Mouse (Mus musculus) kidney, postnatal 0 days (tissue): Measurements from ENCODE around the gene Mrps35. TPM values are rescaled to one million over a fixed set of nuclear protein-coding genes. Genes with fewer than 3 reads are reported as not detected.

ENCODE experiments used
- ATAC-seq: fragments of 200-750 bp; cut with Nextera tagmentation; replicated peaks from 2 replicates; pipeline ENCODE4 v1.8.0; 2017; ENCODE audit warnings: low read depth, moderate number of reproducible peaks, moderate TSS enrichment, moderate library complexity; ENCODE audit not compliant: low FRiP score
- DNase-seq: peaks from one replicate; pipeline ENCODE4 v3.0.0-alpha.2; 2016; ENCODE audit warnings: low spot score
- H3K27ac ChIP-seq: fragments of 300-500 bp; sonication (generic); 2 replicates; pipeline ENCODE4 v1.5.1; 2014; ENCODE audit warnings: mild to moderate bottlenecking
- H3K27me3 ChIP-seq: fragments of 300-500 bp; sonication (generic); 2 replicates; pipeline ENCODE4 v1.6.1; 2014; ENCODE audit warnings: low read length, mixed read lengths; ENCODE audit not compliant: insufficient read depth
- H3K36me3 ChIP-seq: fragments of 300-500 bp; sonication (generic); 2 replicates; pipeline ENCODE4 v1.6.1; 2014; ENCODE audit warnings: low read length, mixed read lengths; ENCODE audit not compliant: insufficient read depth
- H3K4me1 ChIP-seq: fragments of 300-500 bp; sonication (generic); replicated peaks from 2 replicates; pipeline ENCODE4 v1.6.1; 2014; ENCODE audit warnings: antibody characterized with exemption, low read length, mixed read lengths; ENCODE audit not compliant: insufficient read depth
- H3K4me2 ChIP-seq: fragments of 300-500 bp; sonication (generic); 2 replicates; pipeline ENCODE4 v1.6.1; 2014; ENCODE audit warnings: mild to moderate bottlenecking, low read length, moderate library complexity, mixed read lengths
- H3K4me3 ChIP-seq: fragments of 300-500 bp; sonication (generic); replicated peaks from 2 replicates; pipeline ENCODE4 v1.5.1; 2014; ENCODE audit warnings: low read depth, low read length
- H3K9ac ChIP-seq: fragments of 300-500 bp; sonication (generic); 2 replicates; pipeline ENCODE4 v1.6.1; 2014; ENCODE audit warnings: low read depth, low read length
- H3K9me3 ChIP-seq: fragments of 300-500 bp; sonication (generic); replicated peaks from 2 replicates; pipeline ENCODE4 v1.6.1; 2016; ENCODE audit warnings: low read length, inconsistent platforms, mixed read lengths
- CTCF ChIP-seq: IDR thresholded peaks from 2 replicates; pipeline ENCODE4 v1.5.1; 2016; ENCODE audit warnings: antibody characterized with exemption, low read depth, mild to moderate bottlenecking, moderate library complexity
- WGBS: fragments of 180-500 bp; shearing (Covaris S2); extraction: QIAGEN DNeasy Blood & Tissue Kit; methylation state at CpG from one replicate; pipeline ENCODE4 v1.1.7; 2014; 5-methylcytosine and 5-hydroxymethylcytosine counted together
- polyA plus RNA-seq: library from polyadenylated mRNA; unstranded; fragments of >200 nt; fragmentation: Nextera tagmentation; extraction: Ambion mirVana; gene quantifications from 2 replicates; pipeline ENCODE4 v1.2.1, GENCODE M21; 2015

Mrps35 gene
- polyA plus RNA-seq, 1 experiment from 2014 or later, result 139 TPM

GRCm38 (mm10) chr6:147061630-147062029 lies 19.1 kb downstream of the Mrps35 start:
- ATAC-seq (no peak), DNase-seq (no peak)
- WGBS, result 88% methylated on average over 9 of the region's 9 CpGs
- Histone ChIP-seq H3K4me2 (no peak overlapping the region), H3K4me1 (no peaks in the 10 kb centered on the region), H3K27ac (no peak overlapping the region), H3K9me3 (no peaks in the 10 kb centered on the region), H3K27me3 (no peaks in the 10 kb centered on the region), H3K36me3 (peaks cover 28% of the 10 kb centered on the region; the same call in 1 of the 2 replicates), H3K4me3 (no peak overlapping the region), H3K9ac (no peak overlapping the region)
- no peak for TF ChIP-seq CTCF

DNA sequence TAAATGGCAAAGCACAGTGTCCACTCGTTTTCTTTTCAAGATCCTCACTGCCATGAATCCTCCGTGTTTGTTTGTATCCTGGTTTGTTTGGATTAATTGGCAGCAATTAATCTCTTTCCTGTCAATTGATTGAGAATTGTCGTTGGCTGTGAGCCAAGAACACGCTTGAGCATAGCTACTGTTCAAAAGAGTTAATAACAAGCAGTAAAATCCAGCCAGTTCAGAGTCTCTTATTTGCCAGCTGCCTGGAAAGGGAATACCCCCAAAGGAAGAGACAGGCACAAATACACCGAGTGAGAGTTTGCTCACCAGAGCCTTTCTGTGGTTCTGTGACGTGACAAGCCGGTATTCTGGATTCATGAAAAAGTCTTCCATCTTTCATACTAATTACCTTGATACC lies 19.5 kb downstream of the Mrps35 start:
- Histone ChIP-seq H3K9me3 (no peaks in the 10 kb centered on the region), H3K36me3 (peaks cover 32% of the 10 kb centered on the region; the same call in 1 of the 2 replicates), H3K4me2 (no peak overlapping the region), H3K27me3 (no peaks in the 10 kb centered on the region), H3K4me1 (no peaks in the 10 kb centered on the region), H3K9ac (no peak overlapping the region), H3K27ac (no peak overlapping the region), H3K4me3 (no peak overlapping the region)
- DNase-seq (no peak), ATAC-seq (no peak)
- 61% methylated on average over 7 of the region's 7 CpGs for WGBS
- TF ChIP-seq CTCF, result no peak

DNA sequence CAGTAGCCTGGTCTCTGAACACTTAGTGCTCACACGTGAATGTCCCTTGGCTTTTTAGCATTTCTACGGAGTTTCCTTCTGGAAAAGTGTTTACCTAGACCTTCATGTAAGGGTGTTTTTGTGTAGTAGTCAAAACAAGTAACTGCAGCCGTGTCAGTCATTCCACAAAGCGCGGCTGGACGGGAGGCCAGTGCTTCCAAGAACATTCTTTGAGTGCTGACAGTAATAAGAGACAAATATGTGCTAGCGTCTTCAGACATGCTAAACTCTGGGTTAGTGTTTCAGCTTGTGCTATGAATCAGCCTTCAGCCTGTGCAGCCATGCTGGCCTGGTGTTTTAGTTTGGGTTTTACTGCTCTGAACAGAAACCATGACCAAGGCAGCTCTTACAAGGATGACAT lies 20.1 kb downstream of the Mrps35 start:
- H3K4me1 ChIP-seq, result no peaks in the 10 kb centered on the region
- H3K27me3 ChIP-seq, result no peaks in the 10 kb centered on the region
- no peak overlapping the region for H3K9ac ChIP-seq
- H3K4me2 ChIP-seq, result no peak overlapping the region
- no peak for DNase-seq
- H3K36me3 ChIP-seq, result peaks cover 35% of the 10 kb centered on the region; the same call in 1 of the 2 replicates
- TF ChIP-seq CTCF, result no peak
- ATAC-seq, result no peak
- no peak overlapping the region for H3K27ac ChIP-seq
- 73% methylated on average over 7 of the region's 7 CpGs for WGBS
- H3K9me3 ChIP-seq, result no peaks in the 10 kb centered on the region
- H3K4me3 ChIP-seq, result no peak overlapping the region

DNA sequence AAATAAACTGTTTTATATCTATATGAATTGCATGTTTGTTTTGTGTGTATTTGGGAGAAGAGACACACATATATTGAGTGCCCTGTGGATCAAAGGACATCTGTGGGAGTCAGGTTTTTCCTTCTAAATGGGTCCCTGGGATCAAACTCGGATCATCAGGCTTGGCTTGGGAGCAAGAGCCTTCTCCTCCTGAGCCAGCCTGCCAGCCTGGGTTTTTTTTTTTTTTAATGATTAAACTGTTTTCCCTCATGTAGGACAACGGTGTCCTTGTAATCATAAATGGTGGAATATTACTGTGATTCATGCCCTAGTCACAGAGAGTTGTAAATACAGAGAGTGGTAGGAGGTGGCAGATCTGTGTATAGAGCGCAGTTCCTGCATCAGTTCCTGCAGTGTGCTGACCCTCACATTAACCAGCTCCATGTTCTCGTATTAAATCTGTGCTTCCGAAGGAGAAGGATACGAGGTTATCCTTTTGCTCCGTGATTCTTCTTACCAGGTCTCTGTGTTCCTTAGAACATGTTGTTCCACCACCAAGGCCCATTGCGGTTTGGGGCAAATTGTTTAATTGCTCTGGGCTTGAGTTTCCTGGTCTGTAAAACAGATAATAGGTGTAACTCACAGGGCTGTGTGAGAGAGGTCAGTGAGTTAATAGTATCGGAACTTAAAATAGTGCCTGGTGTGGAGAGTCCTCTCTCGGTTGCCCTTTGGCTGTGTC lies 21.8 kb downstream of the Mrps35 start:
- no peak for DNase-seq
- H3K9ac ChIP-seq, result no peak overlapping the region
- no peak overlapping the region for H3K4me2 ChIP-seq
- peaks cover 35% of the 10 kb centered on the region; the same call in 1 of the 2 replicates for H3K36me3 ChIP-seq
- ATAC-seq, result no peak
- no peaks in the 10 kb centered on the region for H3K9me3 ChIP-seq
- WGBS, result 61% methylated on average over 10 of the region's 10 CpGs
- TF ChIP-seq CTCF, result no peak
- no peaks in the 10 kb centered on the region for H3K4me1 ChIP-seq
- H3K27ac ChIP-seq, result no peak overlapping the region
- H3K4me3 ChIP-seq, result no peak overlapping the region
- no peaks in the 10 kb centered on the region for H3K27me3 ChIP-seq

- WGBS, result 47% methylated on average over 6 of the region's 6 CpGs
- Histone ChIP-seq H3K36me3 (peaks cover 35% of the 10 kb centered on the region; the same call in 1 of the 2 replicates), H3K9me3 (no peaks in the 10 kb centered on the region), H3K27me3 (no peaks in the 10 kb centered on the region), H3K4me2 (no peak overlapping the region), H3K27ac (no peak overlapping the region), H3K4me1 (no peaks in the 10 kb centered on the region), H3K4me3 (no peak overlapping the region), H3K9ac (no peak overlapping the region)
- TF ChIP-seq CTCF, result no peak
- ATAC-seq (no peak), DNase-seq (no peak)
Measured at GRCm38 (mm10) chr6:147064944-147065261, 22.3 kb downstream of the Mrps35 start.

GRCm38 (mm10) chr6:147075808-147076387 lies 33.3 kb downstream of the Mrps35 start:
- DNase-seq, result no peak
- no peak for TF ChIP-seq CTCF
- ATAC-seq, result no peak
- H3K27me3 ChIP-seq, result no peaks in the 10 kb centered on the region
- H3K4me2 ChIP-seq, result no peak overlapping the region
- H3K4me1 ChIP-seq, result no peaks in the 10 kb centered on the region
- H3K9me3 ChIP-seq, result no peaks in the 10 kb centered on the region
- no peak overlapping the region for H3K4me3 ChIP-seq
- H3K9ac ChIP-seq, result no peak overlapping the region
- WGBS, result 69% methylated on average over 5 of the region's 5 CpGs
- no peak overlapping the region for H3K27ac ChIP-seq
- H3K36me3 ChIP-seq, result peaks cover 10% of the 10 kb centered on the region
